Mouse (Mus musculus) CH12.LX (cell line): ENCODE measurements around the gene Zbtb8os. TPM values are rescaled to one million over a fixed set of nuclear protein-coding genes. Genes with fewer than 3 reads are reported as not detected.
A peak's percentile ranks its signal among the peaks of the same experiment; 100 is the strongest.

Source experiments
- DNase-seq: peaks from one replicate; pipeline ENCODE4 v3.0.0-alpha.2; 2013; ENCODE audit errors: extremely low read depth
- H3K27ac ChIP-seq: 2 replicates; pipeline ENCODE4 v1.5.1; 2012; ENCODE audit warnings: low read depth, mild to moderate bottlenecking, control low read depth, moderate library complexity; ENCODE audit not compliant: insufficient read depth
- H3K27me3 ChIP-seq: replicated peaks from 2 replicates; pipeline ENCODE3; 2012; ENCODE audit warnings: inconsistent platforms
- H3K36me3 ChIP-seq, 2 experiments: replicated peaks in 1 of 2; 2 replicates each; pipeline versions ENCODE3 to v1.6.1; 2012; ENCODE audit warnings: inconsistent platforms in 1 of 2, low read length in 1 of 2, mild to moderate bottlenecking in 1 of 2, mixed read lengths in 1 of 2, moderate library complexity in 1 of 2; ENCODE audit not compliant: control insufficient read depth in 1 of 2, insufficient read depth in 1 of 2
- H3K4me1 ChIP-seq, 2 experiments: 2 replicates each; pipeline ENCODE4 v1.6.1; 2012; ENCODE audit warnings: inconsistent platforms in 1 of 2, moderate library complexity in 1 of 2; ENCODE audit not compliant: insufficient read depth in 2 of 2, control insufficient read depth in 1 of 2
- H3K4me2 ChIP-seq: 2 replicates; pipeline ENCODE4 v1.6.1; 2012; ENCODE audit warnings: low read depth, mild to moderate bottlenecking, control low read depth; ENCODE audit not compliant: poor library complexity, insufficient read depth, severe bottlenecking
- H3K4me3 ChIP-seq, 3 experiments: fragments of 150-350 bp in 1 of 3; sonication (generic) in 1 of 3; replicated peaks in 1 of 3; 2 replicates each; pipeline versions ENCODE3 to v1.5.1; 2011 to 2012; ENCODE audit warnings: low read depth in 2 of 3, low read length in 2 of 3, mild to moderate bottlenecking in 2 of 3, moderate library complexity in 2 of 3, control low read depth in 1 of 3, improper control_type of control experiment in 1 of 3, inconsistent platforms in 1 of 3, mixed read lengths in 1 of 3; ENCODE audit not compliant: poor library complexity in 1 of 3
- H3K79me2 ChIP-seq: replicated peaks from 2 replicates; pipeline ENCODE4 v1.6.1; 2012; ENCODE audit warnings: mild to moderate bottlenecking, moderate library complexity; ENCODE audit not compliant: control insufficient read depth, poor library complexity, insufficient read depth, severe bottlenecking; ENCODE audit errors: extremely low read depth
- H3K9ac ChIP-seq: 2 replicates; pipeline ENCODE4 v1.6.1; 2012; ENCODE audit warnings: low read depth, mild to moderate bottlenecking, control low read depth, moderate library complexity; ENCODE audit not compliant: insufficient read depth
- H3K9me3 ChIP-seq: replicated peaks from 2 replicates; pipeline ENCODE3; 2012; ENCODE audit warnings: low read length, inconsistent platforms, mixed read lengths
- BHLHE40 ChIP-seq: IDR thresholded peaks from 2 replicates; pipeline ENCODE4 v1.6.1; 2011; ENCODE audit warnings: mild to moderate bottlenecking, low read depth, low read length, improper control_type of control experiment
- CHD1 ChIP-seq: IDR thresholded peaks from 2 replicates; pipeline ENCODE4 v1.6.1; 2012; ENCODE audit warnings: low read depth, low read length, improper control_type of control experiment, inconsistent platforms
- CHD2 ChIP-seq: IDR thresholded peaks from 2 replicates; pipeline ENCODE4 v1.6.1; 2011; ENCODE audit warnings: low read length, improper control_type of control experiment
- CTCF ChIP-seq, 2 experiments: IDR thresholded peaks in 1 of 2; conservative IDR thresholded peaks in 1 of 2; 2 replicates each; pipeline ENCODE4 v1.5.1; 2011 to 2012; ENCODE audit warnings: low read depth in 2 of 2, low read length in 2 of 2, improper control_type of control experiment in 1 of 2, inconsistent platforms in 1 of 2, mild to moderate bottlenecking in 1 of 2, moderate library complexity in 1 of 2
- ELF1 ChIP-seq: IDR thresholded peaks from 2 replicates; pipeline ENCODE4 v1.6.1; 2014; ENCODE audit warnings: low read depth, mild to moderate bottlenecking, inconsistent platforms, low read length, improper control_type of control experiment
- EP300 ChIP-seq: IDR thresholded peaks from 2 replicates; pipeline ENCODE4 v1.6.1; 2011; ENCODE audit warnings: low read length, improper control_type of control experiment
- GABPA ChIP-seq: IDR thresholded peaks from 2 replicates; pipeline ENCODE4 v1.6.1; 2012; ENCODE audit warnings: low read depth, low read length, improper control_type of control experiment, inconsistent platforms; ENCODE audit not compliant: insufficient replicate concordance
- HCFC1 ChIP-seq: IDR thresholded peaks from 2 replicates; pipeline ENCODE4 v1.6.1; 2012; ENCODE audit warnings: low read depth, mild to moderate bottlenecking, inconsistent platforms, low read length, improper control_type of control experiment
- IRF4 ChIP-seq: IDR thresholded peaks from 2 replicates; pipeline ENCODE4 v1.6.1; 2014; ENCODE audit warnings: low read depth, mild to moderate bottlenecking, inconsistent platforms, low read length, improper control_type of control experiment
- JUND ChIP-seq: conservative IDR thresholded peaks from 2 replicates; pipeline ENCODE4 v1.6.1; 2011; ENCODE audit warnings: low read depth, low read length, improper control_type of control experiment
- KAT2A ChIP-seq: IDR thresholded peaks from 2 replicates; pipeline ENCODE4 v1.6.1; 2012; ENCODE audit warnings: low read length, improper control_type of control experiment, inconsistent platforms; ENCODE audit not compliant: insufficient replicate concordance
- MAFK ChIP-seq: IDR thresholded peaks from 2 replicates; pipeline ENCODE4 v1.6.1; 2011; ENCODE audit warnings: low read length, improper control_type of control experiment; ENCODE audit not compliant: insufficient replicate concordance
- MAX ChIP-seq: IDR thresholded peaks from 2 replicates; pipeline ENCODE4 v1.6.1; 2011; ENCODE audit warnings: low read length, improper control_type of control experiment
- MYC ChIP-seq: IDR thresholded peaks from 2 replicates; pipeline ENCODE4 v1.6.1; 2011; ENCODE audit warnings: low read depth, mild to moderate bottlenecking, improper control_type of control experiment, low read length
- NELFE ChIP-seq: IDR thresholded peaks from 2 replicates; pipeline ENCODE4 v1.6.1; 2011; ENCODE audit warnings: low read depth, low read length, improper control_type of control experiment
- NRF1 ChIP-seq: IDR thresholded peaks from 2 replicates; pipeline ENCODE4 v1.6.1; 2014; ENCODE audit warnings: low read depth, mild to moderate bottlenecking, inconsistent platforms, low read length, improper control_type of control experiment, moderate library complexity
- PAX5 ChIP-seq: IDR thresholded peaks from 2 replicates; pipeline ENCODE4 v1.6.1; 2012; ENCODE audit warnings: low read length, inconsistent platforms, mixed read lengths
- POLR2A ChIP-seq: IDR thresholded peaks from 2 replicates; pipeline ENCODE4 v1.6.1; 2011; ENCODE audit warnings: low read depth, mild to moderate bottlenecking, improper control_type of control experiment, low read length
- POLR2AphosphoS2 ChIP-seq: IDR thresholded peaks from 2 replicates; pipeline ENCODE4 v1.6.1; 2011; ENCODE audit warnings: low read depth, low read length, improper control_type of control experiment
- RCOR1 ChIP-seq: conservative IDR thresholded peaks from 2 replicates; pipeline ENCODE4 v1.6.1; 2012; ENCODE audit warnings: low read depth, mild to moderate bottlenecking, inconsistent platforms, low read length, improper control_type of control experiment
- SIN3A ChIP-seq: IDR thresholded peaks from 2 replicates; pipeline ENCODE4 v1.6.1; 2012; ENCODE audit warnings: low read length, improper control_type of control experiment, inconsistent platforms
- SMC3 ChIP-seq: IDR thresholded peaks from 2 replicates; pipeline ENCODE4 v1.6.1; 2011; ENCODE audit warnings: low read depth, low read length, improper control_type of control experiment
- TBP ChIP-seq: conservative IDR thresholded peaks from 2 replicates; pipeline ENCODE4 v1.6.1; 2011; ENCODE audit warnings: low read depth, low read length, improper control_type of control experiment
- USF1 ChIP-seq: IDR thresholded peaks from 2 replicates; pipeline ENCODE4 v1.6.1; 2014; ENCODE audit warnings: low read depth, mild to moderate bottlenecking, inconsistent platforms, low read length, improper control_type of control experiment
- USF2 ChIP-seq: conservative IDR thresholded peaks from 2 replicates; pipeline ENCODE4 v1.6.1; 2011; ENCODE audit warnings: low read depth, low read length, improper control_type of control experiment
- ZC3H11A ChIP-seq: IDR thresholded peaks from 2 replicates; pipeline ENCODE4 v1.6.1; 2012; ENCODE audit warnings: low read depth, mild to moderate bottlenecking, inconsistent platforms, low read length, improper control_type of control experiment
- ZKSCAN1 ChIP-seq: IDR thresholded peaks from 2 replicates; pipeline ENCODE4 v1.6.1; 2012; ENCODE audit warnings: low read depth, inconsistent platforms, low read length, improper control_type of control experiment, borderline replicate concordance
- ZMIZ1 ChIP-seq: IDR thresholded peaks from 2 replicates; pipeline ENCODE4 v1.6.1; 2012; ENCODE audit warnings: low read depth, mild to moderate bottlenecking, inconsistent platforms, low read length, improper control_type of control experiment
- dilution Hi-C: fragments of 300-500 bp; cut with MboI; formaldehyde crosslinking; loops from 2 replicates; pipeline ENCODE4 v1.14.3; 2020; ENCODE audit warnings: low sequenced_read_pairs; ENCODE audit not compliant: extremely low pct_unique_long_range_greater_than_20kb, extremely low pct_ligation_motif_present
- in situ Hi-C: fragments of 300-500 bp; cut with MboI; formaldehyde crosslinking; loops from 3 replicates; pipeline ENCODE4 v1.14.3; 2019; ENCODE audit warnings: low sequenced_read_pairs, low pct_ligation_motif_present, low pct_unique_long_range_greater_than_20kb, mixed read lengths
- polyA plus RNA-seq: library from polyadenylated mRNA; unstranded; fragments of >175 nt; gene quantifications from 2 replicates; pipeline ENCODE4 v1.2.1, GENCODE M21; 2012; ENCODE audit warnings: low read depth; ENCODE audit not compliant: insufficient read length
- total RNA-seq, 2 experiments: library from RNA; depleted of rRNA; stranded (reverse); fragments of 300-350 nt in 1 of 2; fragments of >200 nt in 1 of 2; gene quantifications; 2 replicates each; pipeline ENCODE4 v1.2.3; 2012 to 2014

Zbtb8os gene
- total and polyA plus RNA-seq, 3 experiments: 104 to 135 (median 134) TPM

DNA sequence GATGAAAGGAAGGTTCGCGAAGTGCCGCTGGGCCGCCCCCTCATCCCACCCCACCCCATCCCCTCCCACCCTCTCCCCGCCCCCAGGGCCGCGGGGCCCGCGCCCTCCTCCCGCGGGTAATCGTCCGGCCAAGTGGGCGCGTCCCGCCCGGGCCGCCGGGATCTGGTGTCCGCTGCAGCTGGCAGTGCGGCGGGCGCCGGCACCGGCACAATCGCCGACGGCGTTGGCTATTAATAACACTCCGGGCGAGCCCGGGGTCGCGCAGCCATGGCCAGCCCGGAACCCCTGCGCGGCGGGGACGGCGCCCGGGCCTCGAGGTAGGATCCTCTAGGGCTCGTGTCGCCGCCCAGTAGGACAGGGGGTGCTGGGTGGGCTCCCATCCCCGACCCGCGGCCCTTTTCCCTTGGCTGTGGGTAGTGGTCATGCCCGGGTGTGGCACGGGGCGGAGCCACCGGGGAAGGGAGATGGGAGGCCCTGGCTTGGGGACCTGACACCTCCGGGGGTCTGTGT, 48.0 kb upstream of the Zbtb8os start, which contains the start of gene Sync:
Gene Sync, plus strand, starts transcription at position 146 of the 510 bp plus-strand sequence.
- peaks cover 9% of the 10 kb centered on the region for H3K27me3 ChIP-seq
- in situ Hi-C loops: no loop called here
- no peak for TF ChIP-seq NRF1
- TF ChIP-seq MAX: no peak
- no peak for TF ChIP-seq POLR2AphosphoS2
- no peak for TF ChIP-seq NELFE
- no peak for TF ChIP-seq BHLHE40
- no peak for TF ChIP-seq POLR2A
- no peak for TF ChIP-seq PAX5
- TF ChIP-seq ZKSCAN1: no peak
- TF ChIP-seq JUND: no peak
- no peak for TF ChIP-seq IRF4
- no peak for TF ChIP-seq EP300
- no peak for TF ChIP-seq SMC3
- no peak for TF ChIP-seq MYC
- TF ChIP-seq TBP: no peak
- no peak for TF ChIP-seq MAFK
- no peak for TF ChIP-seq ZMIZ1
- TF ChIP-seq USF1: no peak
- TF ChIP-seq USF2: no peak

DNA sequence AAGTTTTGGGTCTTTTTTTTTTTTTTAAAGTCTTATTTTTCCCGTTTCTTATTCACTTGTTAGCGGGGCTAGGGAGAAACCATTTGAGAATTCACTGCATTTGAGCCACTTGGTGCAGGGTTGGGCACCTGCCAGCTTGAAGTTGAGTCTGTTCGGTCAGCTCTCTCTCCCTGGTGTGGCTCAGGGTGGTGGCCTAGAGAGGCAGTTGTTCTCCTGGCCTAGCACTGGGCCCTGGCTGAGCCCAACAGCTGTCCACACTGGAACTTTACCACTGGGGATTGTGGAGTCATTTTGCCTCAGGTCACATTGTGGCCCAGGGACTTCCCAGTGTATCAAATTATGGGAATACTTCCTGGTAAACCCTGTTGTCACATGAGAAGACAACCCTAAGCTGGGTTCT, 47.4 kb upstream of the Zbtb8os start:
- H3K36me3 ChIP-seq: no peaks in the 10 kb centered on the region
- TF ChIP-seq SIN3A: no peak
- no peak for TF ChIP-seq ELF1
- no peak for TF ChIP-seq HCFC1
- TF ChIP-seq ZMIZ1: no peak
- no peak for TF ChIP-seq CTCF (conservative IDR thresholded peaks at IDR 0.05 in 1 of 2, IDR thresholded peaks at IDR 0.05 in 1 of 2; ENCODE audit: low read depth in 2 of 2, low read length in 2 of 2)
- TF ChIP-seq EP300: no peak
- TF ChIP-seq RCOR1: no peak
- no peak for TF ChIP-seq POLR2AphosphoS2
- no peak for TF ChIP-seq CHD1
- no peak for TF ChIP-seq TBP
- no peak for TF ChIP-seq PAX5
- no peak for TF ChIP-seq IRF4
- TF ChIP-seq NRF1: no peak
- TF ChIP-seq MAFK: no peak
- TF ChIP-seq KAT2A: no peak
- TF ChIP-seq GABPA: no peak
- no peak for TF ChIP-seq ZC3H11A
- TF ChIP-seq CHD2: no peak
- TF ChIP-seq MAX: no peak
- TF ChIP-seq, all 38 proteins: peak for 0
- Histone ChIP-seq H3K27ac (no peak overlapping the region), H3K79me2 (no peaks in the 10 kb centered on the region), H3K4me3 (no peak overlapping the region), H3K27me3 (peaks cover 9% of the 10 kb centered on the region), H3K9me3 (no peaks in the 10 kb centered on the region), H3K9ac (no peak overlapping the region), H3K4me2 (peak overlapping the region; percentile 93; the same call in 1 of the 2 replicates), H3K4me1 (peaks cover 3% of the 10 kb centered on the region in 2 experiments; a peak in 3 of 4 replicates)
- in situ Hi-C loops: no loop called here
- DNase-seq: no peak
- dilution Hi-C loops: no loop called here

More for the DNA sequence above, 48.0 kb upstream of the Zbtb8os start, which contains the start of gene Sync:
- Histone ChIP-seq H3K27ac (no peak within 1 kb of the TSS), H3K9ac (0 out of 2 replicates have a peak within 1 kb of the TSS, but pooled peaks have one; percentile 16), H3K79me2 (no peaks in the 10 kb centered on the region), H3K4me1 (peaks cover 3% of the 10 kb centered on the region in 2 experiments; a peak in 3 of 4 replicates), H3K36me3 (no peaks in the 10 kb centered on the region), H3K9me3 (no peaks in the 10 kb centered on the region), H3K4me2 (peak within 1 kb of the TSS; percentile 93), H3K4me3 (peak within 1 kb of the TSS in 1 of 3 experiments; percentile 33)
- DNase-seq: no peak
- dilution Hi-C loops: no loop called here
